Mouse (Mus musculus): Measurements from ENCODE around the gene Emilin2.
"Not testable (repeated sequence)": the region's sequence is repeated elsewhere in the genome, so short reads cannot be mapped to it uniquely, and the experiment has no call there.

The Emilin2 gene

GRCm38 (mm10) chr17:71311340-71312171, at the start of gene Emilin2:
Gene Emilin2, minus strand, starts transcription at chr17:71311978.
- DNase-seq = no peak

- no peak for DNase-seq
These were observed 43.7 kb upstream of the Emilin2 start for GRCm38 (mm10) chr17:71355526-71355925.

GRCm38 (mm10) chr17:71354205-71354604, 42.4 kb upstream of the Emilin2 start:
- DNase-seq = no peak

GRCm38 (mm10) chr17:71348188-71348587, 36.4 kb upstream of the Emilin2 start:
- no peak for DNase-seq

- no peak for DNase-seq
These were observed 30.2 kb upstream of the Emilin2 start for GRCm38 (mm10) chr17:71342006-71342405.

GRCm38 (mm10) chr17:71338627-71339026, 26.8 kb upstream of the Emilin2 start:
- no peak for DNase-seq

GRCm38 (mm10) chr17:71337546-71337945, 25.8 kb upstream of the Emilin2 start:
- no peak for DNase-seq

- DNase-seq = no peak
These were observed 24.6 kb upstream of the Emilin2 start for GRCm38 (mm10) chr17:71336421-71336820.

GRCm38 (mm10) chr17:71332298-71332697, 20.5 kb upstream of the Emilin2 start:
- no peak for DNase-seq

GRCm38 (mm10) chr17:71320731-71321130, 9.0 kb upstream of the Emilin2 start:
- not testable (repeated sequence) for DNase-seq

GRCm38 (mm10) chr17:71319361-71319760, 7.6 kb upstream of the Emilin2 start:
- DNase-seq = no peak

- no peak for DNase-seq
These were observed 5.8 kb upstream of the Emilin2 start for GRCm38 (mm10) chr17:71317571-71317970.

GRCm38 (mm10) chr17:71314315-71314714, 2.5 kb upstream of the Emilin2 start:
- no peak for DNase-seq

GRCm38 (mm10) chr17:71310486-71311339, 1.1 kb downstream of the Emilin2 start:
- DNase-seq = peak; percentile 12

- DNase-seq = no peak
These were observed 1.9 kb downstream of the Emilin2 start for GRCm38 (mm10) chr17:71309711-71310485.

GRCm38 (mm10) chr17:71309141-71309540, 2.6 kb downstream of the Emilin2 start:
- DNase-seq = no peak

- DNase-seq = no peak
These were observed 3.5 kb downstream of the Emilin2 start for GRCm38 (mm10) chr17:71308296-71308695.

GRCm38 (mm10) chr17:71307251-71307790, 4.5 kb downstream of the Emilin2 start:
- DNase-seq = no peak

GRCm38 (mm10) chr17:71306716-71307115, 5.1 kb downstream of the Emilin2 start:
- no peak for DNase-seq

- DNase-seq = no peak
These were observed 5.7 kb downstream of the Emilin2 start for GRCm38 (mm10) chr17:71306091-71306490.

GRCm38 (mm10) chr17:71303444-71303843, 8.3 kb downstream of the Emilin2 start:
- no peak for DNase-seq

- no peak for DNase-seq
These were observed 10.4 kb downstream of the Emilin2 start for GRCm38 (mm10) chr17:71301413-71301812.

- DNase-seq = no peak
These were observed 11.4 kb downstream of the Emilin2 start for GRCm38 (mm10) chr17:71300338-71300737.

Data from right cerebral cortex, postnatal 14 days (tissue).